Mouse (Mus musculus): ENCODE measurements around the gene Smco3.

DNA sequence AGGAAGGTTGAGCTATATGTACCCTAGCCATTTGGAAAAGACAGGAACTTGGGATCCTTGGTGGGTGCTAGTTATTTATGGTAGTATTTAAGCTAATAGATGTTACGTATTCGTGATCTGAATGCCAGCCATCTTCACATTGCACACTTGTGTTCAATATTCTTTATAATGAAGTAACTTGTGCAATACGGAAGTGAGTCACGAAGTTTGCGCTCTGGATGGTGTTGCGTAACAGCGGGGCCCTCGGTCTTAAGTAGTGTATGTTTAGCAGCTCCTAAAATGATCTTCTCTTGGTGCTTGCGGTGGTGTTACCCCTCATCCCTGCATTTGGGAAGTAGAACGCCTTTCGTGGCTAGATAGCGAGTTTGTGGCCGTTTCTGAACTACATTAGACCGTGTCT lies 26.2 kb downstream of the Smco3 start:
- no peak for TF ChIP-seq CTCF (IDR thresholded peaks at IDR 0.05; ENCODE audit: extremely low read depth, insufficient read length, insufficient replicate concordance, low read depth, low read length)
- TF ChIP-seq POLR2A (IDR thresholded peaks at IDR 0.05; ENCODE audit: low read depth, low read length): no peak

Measured in small intestine, adult 2 months (tissue).